Mouse (Mus musculus) subcutaneous adipose tissue, adult 2 months (tissue): ENCODE measurements around the gene St8sia4. TPM values are rescaled to one million over a fixed set of nuclear protein-coding genes. Genes with fewer than 3 reads are reported as not detected.

Experiments used
- polyA plus RNA-seq: library from polyadenylated mRNA; depleted of rRNA; stranded (reverse); fragments of >200 nt; gene quantifications from 2 replicates; pipeline ENCODE4 v1.2.3, GENCODE M21; 2012; ENCODE audit warnings: low replicate concordance; rRNA removed

The St8sia4 gene
- polyA plus RNA-seq: 2.3 and 2.5 TPM in 2 replicates

DNA sequence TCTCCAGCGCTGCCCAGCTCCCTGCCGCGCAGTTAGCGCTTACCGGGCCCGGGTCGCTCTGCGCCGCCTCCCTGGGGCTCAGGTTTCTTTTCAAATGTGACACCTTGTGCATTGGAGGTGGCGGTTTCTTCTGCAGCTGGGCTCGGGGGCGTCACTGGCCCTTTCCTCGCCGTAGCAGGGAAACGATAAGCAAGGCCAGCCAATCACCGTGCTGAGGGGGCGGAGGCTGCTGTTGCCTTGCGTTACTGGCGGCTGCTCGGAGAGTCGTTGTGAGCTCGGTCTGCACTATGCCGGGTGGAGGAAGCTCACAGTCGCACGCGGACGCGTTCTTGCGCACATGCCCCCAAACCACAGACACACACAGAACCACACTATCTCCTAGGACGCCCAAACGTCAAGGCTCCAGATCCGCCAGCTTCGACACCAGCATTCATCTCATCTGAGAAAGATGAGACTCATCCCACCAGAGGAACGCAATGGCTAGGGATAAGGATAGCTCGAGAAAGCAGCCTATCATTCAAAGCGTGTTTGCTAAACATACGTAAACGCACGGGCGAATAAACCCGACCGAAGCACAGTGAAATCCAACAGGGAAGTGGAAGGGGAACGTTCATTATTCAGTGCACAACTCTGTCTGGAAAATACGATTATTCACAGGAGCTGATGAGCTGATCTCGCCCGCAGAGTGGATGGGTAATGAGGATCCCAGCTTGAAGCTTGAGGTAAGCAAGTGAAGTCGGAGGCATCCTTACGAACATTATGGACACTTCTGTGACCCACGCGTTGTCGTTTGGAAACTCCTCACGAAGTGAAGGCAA lies at the start of gene St8sia4:
TSS of gene St8sia4 (minus strand) at position 137 of the 818 bp plus-strand sequence.

